Mouse (Mus musculus) heart, adult 2 months (tissue): Measurements from ENCODE around the gene D430041D05Rik.

ENCODE experiments used
- CTCF ChIP-seq: fragments of 200-600 bp; IDR thresholded peaks from 2 replicates; pipeline ENCODE4 v1.8.1; 2022; ENCODE audit warnings: antibody characterized with exemption, mild to moderate bottlenecking, moderate library complexity
- POLR2A ChIP-seq: fragments of 200-500 bp; IDR thresholded peaks from 2 replicates; pipeline ENCODE4 v1.6.1; 2011; ENCODE audit warnings: mild to moderate bottlenecking, low read depth, low read length, control low read depth; ENCODE audit not compliant: insufficient read depth

- TF ChIP-seq CTCF, result no peak
- no peak for TF ChIP-seq POLR2A
These were observed 993 bp upstream of the D430041D05Rik start for GRCm38 (mm10) chr2:104411806-104412205.
